Mouse (Mus musculus) G1E (cell line): ENCODE measurements around the gene Kif23. TPM values are rescaled to one million over a fixed set of nuclear protein-coding genes. Genes with fewer than 3 reads are reported as not detected.

ENCODE experiments used
- ATAC-seq: 2 replicates; pipeline ENCODE4 v1.8.0; 2016; ENCODE audit warnings: mild to moderate bottlenecking; ENCODE audit not compliant: insufficient number of reproducible peaks, poor library complexity, low FRiP score, severe bottlenecking; ENCODE audit errors: extremely low read depth
- DNase-seq: peaks from one replicate; pipeline ENCODE4 v3.0.0; 2012; ENCODE audit warnings: low spot score
- H3K27me3 ChIP-seq: 2 replicates; pipeline ENCODE4 v1.6.1; 2012; ENCODE audit warnings: mild to moderate bottlenecking, low read length, inconsistent platforms; ENCODE audit not compliant: insufficient read depth
- H3K36me3 ChIP-seq: replicated peaks from 2 replicates; pipeline ENCODE3; 2012; ENCODE audit warnings: mild to moderate bottlenecking, inconsistent platforms
- H3K4me1 ChIP-seq: 2 replicates; pipeline ENCODE4 v1.6.1; 2012; ENCODE audit warnings: low read depth, low read length, inconsistent platforms, mixed read lengths; ENCODE audit not compliant: insufficient read depth
- H3K4me3 ChIP-seq: 2 replicates; pipeline ENCODE4 v1.5.1; 2012; ENCODE audit warnings: low read depth, mild to moderate bottlenecking, inconsistent platforms, low read length, moderate library complexity, mixed read lengths
- H3K9me3 ChIP-seq: replicated peaks from 2 replicates; pipeline ENCODE4 v1.6.1; 2012; ENCODE audit warnings: inconsistent platforms
- CTCF ChIP-seq: IDR thresholded peaks from 2 replicates; pipeline ENCODE4 v1.5.1; 2012; ENCODE audit warnings: low read depth, low read length, inconsistent platforms, mixed read lengths
- GATA1 ChIP-seq: IDR thresholded peaks from 2 replicates; pipeline ENCODE4 v1.6.1; 2012; ENCODE audit warnings: borderline replicate concordance, low read length, inconsistent platforms, mixed read lengths
- GATA2 ChIP-seq: IDR thresholded peaks from 2 replicates; pipeline ENCODE4 v1.6.1; 2012; ENCODE audit warnings: low read depth, low read length, inconsistent platforms, borderline replicate concordance
- POLR2AphosphoS5 ChIP-seq: IDR thresholded peaks from 2 replicates; pipeline ENCODE4 v1.6.1; 2012; ENCODE audit warnings: low read depth, low read length, inconsistent platforms; ENCODE audit not compliant: insufficient replicate concordance
- TAL1 ChIP-seq: conservative IDR thresholded peaks from 2 replicates; pipeline ENCODE4 v1.6.1; 2012; ENCODE audit warnings: low read depth, low read length, inconsistent platforms, mixed read lengths
- polyA plus RNA-seq: library from polyadenylated mRNA; stranded (reverse); fragments of >175 nt; gene quantifications from 2 replicates; pipeline ENCODE4 v1.2.3, GENCODE M21; 2012
- total RNA-seq, 2 experiments: library from RNA; stranded (forward) in 1 of 2; stranded (reverse) in 1 of 2; fragments of 200-1000 nt in 1 of 2; fragments of >200 nt in 1 of 2; fragmentation: Nextera tagmentation in 1 of 2; gene quantifications; 2 replicates each; pipeline ENCODE4 v1.2.3; 2014 to 2017

Gene Kif23
- total and polyA plus RNA-seq, 3 experiments: 48.7 to 280 (median 271) TPM

DNA sequence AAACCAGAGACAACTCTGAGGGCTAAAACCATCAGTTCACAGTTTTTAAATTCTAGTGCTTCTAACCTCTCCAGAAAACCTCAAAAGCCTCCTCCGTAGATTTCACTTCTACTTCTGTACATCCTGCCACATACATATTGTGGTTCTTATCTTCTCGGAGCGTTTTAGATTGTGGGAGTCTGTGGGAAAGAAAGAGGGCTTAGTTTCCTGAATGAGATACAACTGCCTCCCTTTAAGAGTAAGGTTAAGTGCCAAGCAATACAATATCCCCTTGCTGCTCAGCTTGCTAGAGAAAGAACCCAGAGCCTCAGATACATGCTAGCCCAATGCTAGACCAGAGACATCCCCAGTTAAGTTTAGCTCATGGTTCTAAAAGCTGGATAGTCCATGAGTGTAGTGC is 14.6 kb downstream of the Kif23 start:
- H3K36me3 ChIP-seq: peaks cover 91% of the 10 kb centered on the region

DNA sequence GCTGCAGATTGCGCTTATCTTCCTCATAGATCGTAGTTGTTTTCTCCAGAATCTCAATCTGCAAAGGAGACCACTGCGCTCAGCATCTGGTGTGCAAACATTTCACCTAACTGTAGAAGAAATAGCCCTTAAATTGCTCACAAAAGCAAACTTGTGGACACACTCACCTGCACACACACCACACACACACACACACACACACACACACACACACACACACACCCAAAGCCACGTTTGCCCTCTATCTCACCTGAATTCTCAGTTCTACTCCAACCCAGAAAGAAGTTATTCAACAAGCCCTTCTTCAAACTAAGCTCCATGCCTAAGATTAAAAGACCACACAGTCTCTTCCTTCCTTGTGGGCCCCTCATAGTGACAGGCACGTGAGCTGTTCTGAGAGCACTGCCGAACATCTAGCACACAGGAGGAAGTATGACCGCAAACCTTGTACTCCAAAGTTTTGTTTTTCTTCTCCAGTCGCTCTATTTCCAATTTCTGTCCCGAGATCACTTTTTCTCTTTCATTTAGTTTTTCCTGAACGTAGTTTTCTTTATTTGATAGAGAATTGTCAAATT is 21.4 kb downstream of the Kif23 start:
- Histone ChIP-seq H3K27me3 (no peaks in the 10 kb centered on the region), H3K36me3 (peaks cover 85% of the 10 kb centered on the region), H3K4me1 (peaks cover 74% of the 10 kb centered on the region), H3K4me3 (no peak overlapping the region; the same call in 1 of the 2 replicates), H3K9me3 (no peaks in the 10 kb centered on the region)
- DNase-seq (no peak), ATAC-seq (peak; percentile 37; the same call in 1 of the 2 replicates)
- TF ChIP-seq TAL1 (no peak; the same call in 1 of the 2 replicates), GATA2 (no peak), POLR2AphosphoS5 (no peak), GATA1 (no peak), CTCF (no peak)

More for the DNA sequence above, 14.6 kb downstream of the Kif23 start:
- no peak for TF ChIP-seq GATA2
- no peak for TF ChIP-seq CTCF
- no peak for TF ChIP-seq TAL1
- no peak for TF ChIP-seq GATA1
- TF ChIP-seq POLR2AphosphoS5: no peak
- no peak for ATAC-seq
- no peaks in the 10 kb centered on the region for H3K9me3 ChIP-seq
- no peak overlapping the region for H3K4me3 ChIP-seq
- H3K4me1 ChIP-seq: peaks cover 32% of the 10 kb centered on the region
- DNase-seq: no peak
- H3K27me3 ChIP-seq: no peaks in the 10 kb centered on the region

DNA sequence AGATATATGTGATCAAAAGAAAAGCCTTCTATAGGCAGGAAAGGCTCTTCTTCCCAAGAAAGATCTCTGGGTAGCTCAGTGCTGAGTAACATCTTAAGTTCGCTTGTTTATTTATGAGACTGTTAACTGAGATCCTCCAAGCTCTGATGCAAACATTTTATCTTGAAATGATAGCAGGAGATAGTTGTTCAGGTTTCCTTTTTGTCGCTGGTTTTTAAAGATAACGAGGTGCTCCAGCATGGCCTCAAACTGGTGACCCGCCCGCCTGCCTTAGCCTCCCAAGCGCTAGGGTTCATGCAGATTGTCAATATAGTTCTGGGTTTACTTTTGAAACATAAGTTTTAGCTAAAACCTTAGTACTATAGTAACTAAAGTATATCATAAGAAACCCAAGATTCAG is 26.2 kb downstream of the Kif23 start:
- DNase-seq: no peak
- ATAC-seq: peak; percentile 52
- TF ChIP-seq GATA1 (no peak), TAL1 (peak; percentile 74), POLR2AphosphoS5 (no peak), CTCF (no peak), GATA2 (no peak)
- Histone ChIP-seq H3K4me1 (peaks cover 86% of the 10 kb centered on the region), H3K4me3 (no peak overlapping the region; the same call in 1 of the 2 replicates), H3K27me3 (no peaks in the 10 kb centered on the region), H3K36me3 (peaks cover 75% of the 10 kb centered on the region), H3K9me3 (no peaks in the 10 kb centered on the region)

DNA sequence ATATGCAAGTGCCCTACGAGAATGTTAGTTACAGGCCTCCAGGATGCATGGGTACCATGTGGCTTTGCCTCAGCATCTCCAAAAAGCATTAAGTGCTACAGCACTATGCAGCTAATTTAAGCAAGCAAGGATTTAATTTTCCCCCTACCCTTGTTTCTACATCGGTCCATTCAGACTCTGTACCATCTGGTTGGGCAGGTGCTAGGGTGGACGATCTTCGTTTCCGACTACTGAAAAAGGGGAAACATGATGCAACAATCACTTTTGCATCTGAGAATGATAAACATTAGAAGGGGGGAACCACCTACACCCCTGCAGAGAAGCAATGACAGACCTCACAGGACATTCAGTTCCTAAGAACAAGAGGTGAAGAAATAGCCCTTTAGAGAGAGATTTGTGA is 27.1 kb downstream of the Kif23 start:
- Histone ChIP-seq H3K36me3 (peaks cover 66% of the 10 kb centered on the region), H3K4me3 (peak overlapping the region; percentile 13; the same call in 1 of the 2 replicates), H3K4me1 (peaks cover 78% of the 10 kb centered on the region), H3K27me3 (no peaks in the 10 kb centered on the region), H3K9me3 (no peaks in the 10 kb centered on the region)
- ATAC-seq (no peak), DNase-seq (no peak)
- TF ChIP-seq GATA1 (no peak), POLR2AphosphoS5 (no peak), GATA2 (no peak), CTCF (no peak), TAL1 (no peak)

DNA sequence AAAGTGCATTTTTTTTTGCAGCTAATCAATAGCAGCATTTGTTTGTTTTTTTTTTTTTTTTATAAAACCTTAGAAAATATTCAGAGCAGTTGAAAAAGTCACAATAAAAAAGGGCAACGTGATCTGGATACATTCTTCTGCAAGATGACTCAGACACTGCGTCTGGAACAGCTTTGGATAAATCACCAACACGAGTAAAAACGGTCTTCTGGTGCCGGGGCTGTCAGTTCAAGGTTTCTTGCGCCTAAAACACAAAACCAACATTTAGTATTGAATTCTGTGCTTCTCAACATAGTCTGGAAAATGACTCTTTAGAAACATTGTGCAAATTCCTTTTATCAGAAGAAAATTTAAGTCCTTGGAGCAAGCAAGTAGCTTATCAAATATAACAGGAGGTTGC is 29.1 kb downstream of the Kif23 start:
- no peak overlapping the region for H3K4me3 ChIP-seq
- DNase-seq: no peak
- no peak for ATAC-seq
- TF ChIP-seq CTCF (no peak), TAL1 (no peak), GATA2 (no peak), GATA1 (no peak), POLR2AphosphoS5 (no peak)
- H3K4me1 ChIP-seq: peaks cover 62% of the 10 kb centered on the region
- no peaks in the 10 kb centered on the region for H3K9me3 ChIP-seq
- H3K27me3 ChIP-seq: no peaks in the 10 kb centered on the region
- peaks cover 62% of the 10 kb centered on the region for H3K36me3 ChIP-seq

DNA sequence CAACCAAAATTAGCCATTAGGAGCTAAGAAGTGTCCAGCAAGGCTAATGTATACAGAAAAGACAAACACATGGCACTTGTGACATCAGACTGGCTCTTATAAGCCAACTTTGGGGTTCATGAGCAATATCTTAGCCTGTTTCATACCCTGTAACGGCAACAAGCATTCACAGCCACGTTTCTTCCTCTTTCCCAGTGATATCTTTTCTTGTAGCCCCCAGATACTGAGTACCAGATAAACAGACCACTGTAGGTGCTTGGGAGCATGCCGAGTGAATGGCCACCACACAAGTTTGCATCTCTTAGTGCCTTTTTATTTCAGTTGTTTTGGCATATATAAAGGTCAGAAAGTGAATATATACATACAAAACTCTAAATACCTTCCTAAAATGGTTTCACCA is 29.6 kb downstream of the Kif23 start:
- no peak overlapping the region for H3K4me3 ChIP-seq
- H3K9me3 ChIP-seq: no peaks in the 10 kb centered on the region
- DNase-seq (no peak), ATAC-seq (no peak)
- no peaks in the 10 kb centered on the region for H3K27me3 ChIP-seq
- H3K4me1 ChIP-seq: peaks cover 60% of the 10 kb centered on the region
- TF ChIP-seq CTCF: no peak
- no peak for TF ChIP-seq GATA1
- TF ChIP-seq GATA2: no peak
- H3K36me3 ChIP-seq: peaks cover 60% of the 10 kb centered on the region
